In genomic region chr19:3322261-3322969, GRCm38 (mm10) we compare ENCODE assay signal across 8 mouse cellular contexts. TPM values are rescaled to one million over a fixed set of nuclear protein-coding genes. Genes with fewer than 3 reads are reported as not detected.
DNase-seq lines count a peak whose midpoint lies in the region; ATAC-seq lines count a peak whose summit lies in the region.

TSS of gene Cpt1a (plus strand) at chr19:3322334.

- 3% methylated on average over 26 of the region's 26 CpGs for WGBS in limb, embryonic 13.5 days
- WGBS in midbrain, embryonic 14.5 days, result 6% methylated on average over 26 of the region's 26 CpGs
- 3% methylated on average over 26 of the region's 26 CpGs for WGBS in stomach, embryonic 15.5 days

- peaks cover 28% of the 10 kb centered on the region for H3K27me3 ChIP-seq in limb, embryonic 13.5 days
- H3K27me3 ChIP-seq in midbrain, embryonic 14.5 days (ENCODE audit: control insufficient read depth, insufficient read depth, low read length), result peaks cover 31% of the 10 kb centered on the region
- H3K27me3 ChIP-seq in stomach, embryonic 15.5 days (replicated peaks), result no peaks in the 10 kb centered on the region

- DNase-seq in urinary bladder, adult 2 months (ENCODE audit: low spot score), result no peak
- no peak for DNase-seq in urinary bladder, adult 18-20 months (ENCODE audit: low spot score in 2 of 2)
- DNase-seq in embryo, embryonic 10 days (ENCODE audit: low spot score), result peak; percentile 31
- DNase-seq in heart, adult 11 months, result peak; percentile 98
- DNase-seq in kidney, adult 11 months, result peak; percentile 70
- DNase-seq in midbrain, embryonic 14.5 days, result peak; percentile 31

- no peak for ATAC-seq in limb, embryonic 13.5 days (ENCODE audit: low FRiP score, low read depth)
- no peak for ATAC-seq in midbrain, embryonic 14.5 days (ENCODE audit: low FRiP score, low TSS enrichment)
- ATAC-seq in stomach, embryonic 15.5 days (ENCODE audit: insufficient read depth, low FRiP score, low read depth), result no peak

- peak within 1 kb of the TSS; percentile 99 for H3K4me2 ChIP-seq in limb, embryonic 13.5 days (replicated peaks)
- peak within 1 kb of the TSS; percentile 85 for H3K4me2 ChIP-seq in midbrain, embryonic 14.5 days (ENCODE audit: low read length)
- H3K4me2 ChIP-seq in stomach, embryonic 15.5 days, result peak within 1 kb of the TSS; percentile 99

- no peaks in the 10 kb centered on the region for H3K9me3 ChIP-seq in limb, embryonic 13.5 days
- H3K9me3 ChIP-seq in midbrain, embryonic 14.5 days (ENCODE audit: control insufficient read depth, low read length), result no peaks in the 10 kb centered on the region
- H3K9me3 ChIP-seq in stomach, embryonic 15.5 days, result no peaks in the 10 kb centered on the region

- peak within 1 kb of the TSS; percentile 65 for H3K4me3 ChIP-seq in limb, embryonic 13.5 days
- H3K4me3 ChIP-seq in midbrain, embryonic 14.5 days (replicated peaks; ENCODE audit: low read depth, low read length), result peak within 1 kb of the TSS; percentile 50
- H3K4me3 ChIP-seq in stomach, embryonic 15.5 days (replicated peaks), result peak within 1 kb of the TSS; percentile 67

- no peak within 1 kb of the TSS; the same call in 1 of the 2 replicates for H3K27ac ChIP-seq in limb, embryonic 13.5 days
- H3K27ac ChIP-seq in midbrain, embryonic 14.5 days (replicated peaks; ENCODE audit: low read depth, low read length), result no peak within 1 kb of the TSS
- peak within 1 kb of the TSS; percentile 56 for H3K27ac ChIP-seq in stomach, embryonic 15.5 days

- H3K9ac ChIP-seq in limb, embryonic 13.5 days, result peak within 1 kb of the TSS; percentile 67
- peak within 1 kb of the TSS; percentile 50; the same call in 1 of the 2 replicates for H3K9ac ChIP-seq in midbrain, embryonic 14.5 days (replicated peaks; ENCODE audit: low read length)
- no peak within 1 kb of the TSS; the same call in 1 of the 2 replicates for H3K9ac ChIP-seq in stomach, embryonic 15.5 days

- H3K36me3 ChIP-seq in limb, embryonic 13.5 days, result no peaks in the 10 kb centered on the region
- no peaks in the 10 kb centered on the region for H3K36me3 ChIP-seq in midbrain, embryonic 14.5 days (ENCODE audit: control insufficient read depth, insufficient read depth, low read length)
- no peaks in the 10 kb centered on the region for H3K36me3 ChIP-seq in stomach, embryonic 15.5 days

- peaks cover 42% of the 10 kb centered on the region for H3K4me1 ChIP-seq in limb, embryonic 13.5 days
- peaks cover 27% of the 10 kb centered on the region for H3K4me1 ChIP-seq in midbrain, embryonic 14.5 days (ENCODE audit: control insufficient read depth, insufficient read depth, low read length)
- H3K4me1 ChIP-seq in stomach, embryonic 15.5 days, result peaks cover 39% of the 10 kb centered on the region

RNA-seq across cellular contexts. Expression of gene Cpt1a, which starts in this region (rescaled TPM):
- 61.6 and 67.1 TPM in 2 replicates for polyA plus RNA-seq in urinary bladder, adult 2 months (2012; rRNA removed)
- 13.9 and 16.2 TPM in 2 replicates for polyA plus RNA-seq in limb, embryonic 13.5 days (2015; fragmentation: Nextera tagmentation; extraction: Ambion mirVana)
- 9.3 and 19.2 TPM in 2 replicates for polyA plus RNA-seq in midbrain, embryonic 14.5 days (2014; fragmentation: Nextera tagmentation; extraction: Ambion mirVana)
- polyA plus RNA-seq in stomach, embryonic 15.5 days (2015; fragmentation: Nextera tagmentation; extraction: Ambion mirVana), result 20.8 and 26.1 TPM in 2 replicates

Comparison
In these comparisons a context has a peak if more than half of its experiments do, and no peak if none do; other contexts are left out.
1. DNase-seq: peak in embryo, embryonic 10 days (single experiment), heart, adult 11 months (single experiment), kidney, adult 11 months (single experiment) and midbrain, embryonic 14.5 days (single experiment); none in urinary bladder, adult 2 months (single experiment) and urinary bladder, adult 18-20 months (0 of 2).
2. Peak in every context shown above with its lines, with median percentiles within 50 percentile points of each other: H3K4me2 ChIP-seq and H3K4me3 ChIP-seq.